Mouse (Mus musculus): ENCODE results near the gene Mdfi.
A peak's percentile ranks its signal among the peaks of the same experiment; 100 is the strongest.

Mdfi gene

DNA sequence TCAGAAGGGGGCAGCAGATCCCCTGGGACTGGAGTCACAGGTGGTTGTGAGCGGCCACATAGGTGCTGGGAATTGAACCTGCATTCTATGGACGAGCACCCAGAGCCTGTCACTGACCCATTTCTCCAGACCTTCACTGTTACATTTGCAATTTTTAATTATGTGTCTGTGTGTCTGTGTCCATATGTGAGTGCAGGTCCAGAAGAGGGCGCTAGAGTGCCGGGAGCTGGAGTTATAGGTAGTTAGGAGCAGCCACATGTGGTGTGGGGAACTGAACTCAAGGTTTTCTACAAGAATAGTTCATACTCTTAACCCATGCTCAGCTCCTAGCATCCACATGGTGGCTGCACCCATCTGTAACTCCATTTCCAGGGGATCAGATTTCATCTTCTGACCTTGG is 37.5 kb downstream of the Mdfi start:
- DNase-seq, result no peak

DNA sequence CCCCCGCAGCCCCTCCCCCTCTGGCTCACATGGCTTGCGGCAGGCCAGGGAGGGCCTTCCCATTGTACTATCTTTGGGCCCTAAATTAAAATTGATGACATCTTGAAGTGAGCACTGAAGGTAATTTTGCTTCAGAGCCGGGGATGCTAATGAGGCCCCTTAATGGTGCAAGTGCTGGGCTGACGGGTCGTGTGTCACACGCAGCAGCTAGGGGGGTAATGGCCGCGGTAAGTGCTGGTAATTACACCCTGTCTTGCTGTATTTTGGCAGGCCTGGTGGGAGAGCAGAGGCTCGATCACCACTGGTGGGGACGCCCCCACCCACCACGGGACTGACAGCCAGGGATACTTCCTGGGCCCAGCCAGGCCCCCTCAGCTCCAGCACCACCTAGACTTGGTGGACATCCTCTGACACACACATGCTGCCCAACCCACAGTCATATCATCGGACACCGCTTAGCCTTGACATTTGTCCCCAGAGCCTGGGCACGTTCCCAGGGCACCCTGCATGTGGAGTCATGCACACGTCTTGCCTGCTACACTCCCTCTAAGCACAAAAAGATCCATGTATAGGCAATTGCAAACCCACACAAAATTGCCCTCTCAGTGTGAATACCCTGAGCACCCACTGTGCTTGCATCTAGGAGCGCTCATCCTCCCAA is 38.2 kb downstream of the Mdfi start:
- no peak for DNase-seq

DNA sequence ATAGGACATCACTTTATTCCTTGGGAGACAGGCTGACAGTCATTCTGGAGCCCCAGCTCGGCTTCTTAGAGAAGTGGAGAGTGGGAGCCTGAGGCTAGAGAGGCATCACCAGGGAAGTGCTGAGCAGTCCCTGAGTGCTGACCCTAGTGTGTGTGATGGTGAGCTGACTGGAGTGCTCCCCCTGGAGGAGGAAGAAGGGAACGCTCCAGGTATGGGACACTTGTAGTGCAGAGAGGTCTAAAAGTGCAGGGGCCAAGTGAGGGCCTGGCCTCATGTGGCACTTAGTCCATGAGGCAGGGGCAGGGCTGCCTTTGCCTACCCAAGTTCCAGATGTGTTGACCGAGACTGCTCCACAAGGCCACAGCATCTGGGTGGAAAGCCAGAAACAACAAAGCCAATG is 39.0 kb downstream of the Mdfi start:
- peak; percentile 53 to 58 for DNase-seq

DNA sequence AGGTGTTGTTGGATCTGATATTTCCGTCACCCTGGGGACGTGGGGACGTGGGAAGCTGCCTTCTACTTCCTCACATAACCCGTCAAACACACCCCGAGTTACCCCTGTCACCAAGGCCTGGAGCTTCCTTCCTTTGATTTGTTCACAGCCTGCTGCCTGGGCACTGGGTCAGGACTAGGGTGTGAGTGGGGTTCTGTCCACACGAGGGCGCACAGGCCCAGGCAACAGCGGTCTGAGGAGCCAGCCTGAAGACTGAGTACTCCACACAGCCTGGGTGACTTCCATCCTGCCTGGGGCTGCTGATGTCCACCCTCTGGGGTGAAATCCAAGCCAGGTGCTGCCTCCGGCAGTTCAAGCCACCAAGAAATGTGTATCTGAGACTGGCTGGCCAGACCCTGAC is 41.1 kb downstream of the Mdfi start:
- peak; percentile 87 to 90 for DNase-seq

DNA sequence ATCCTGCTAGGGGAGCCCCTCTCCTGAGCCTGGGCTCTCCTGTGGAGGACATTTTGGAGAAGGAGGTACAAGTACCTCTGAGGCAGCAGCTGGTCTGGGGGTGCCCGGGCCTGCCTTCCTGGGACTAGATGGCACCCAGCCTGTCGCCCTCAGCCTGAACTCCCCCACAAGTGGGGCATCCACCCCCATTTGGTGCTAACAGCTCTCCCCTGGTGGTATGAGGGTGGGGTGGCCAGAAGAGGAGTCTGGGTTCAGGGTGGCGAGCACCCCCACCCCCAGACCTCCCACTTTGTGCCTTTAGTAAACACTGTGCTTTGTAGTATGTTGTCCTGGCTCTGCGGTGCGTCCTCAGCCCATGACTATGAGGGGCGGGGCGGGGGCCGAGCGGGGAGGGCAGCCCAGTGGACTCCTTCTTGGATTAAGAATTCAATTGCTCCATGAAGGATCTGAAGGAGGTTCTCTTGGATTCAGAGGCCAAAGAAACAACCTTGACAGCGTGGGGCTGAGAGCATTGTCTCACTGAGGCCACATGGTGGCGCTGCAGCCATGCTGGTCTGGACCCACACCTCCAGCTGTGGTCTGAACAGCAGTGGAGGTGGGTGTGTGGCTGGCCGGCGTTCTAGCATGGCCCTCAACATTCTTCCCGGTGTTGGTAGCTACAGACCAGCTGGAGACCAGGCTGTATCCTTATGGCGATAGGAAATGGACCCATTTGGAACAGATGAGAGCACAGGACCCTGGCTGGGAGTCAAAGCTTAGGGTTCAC is 42.2 kb downstream of the Mdfi start:
- DNase-seq, result peak; percentile 31 to 46

DNA sequence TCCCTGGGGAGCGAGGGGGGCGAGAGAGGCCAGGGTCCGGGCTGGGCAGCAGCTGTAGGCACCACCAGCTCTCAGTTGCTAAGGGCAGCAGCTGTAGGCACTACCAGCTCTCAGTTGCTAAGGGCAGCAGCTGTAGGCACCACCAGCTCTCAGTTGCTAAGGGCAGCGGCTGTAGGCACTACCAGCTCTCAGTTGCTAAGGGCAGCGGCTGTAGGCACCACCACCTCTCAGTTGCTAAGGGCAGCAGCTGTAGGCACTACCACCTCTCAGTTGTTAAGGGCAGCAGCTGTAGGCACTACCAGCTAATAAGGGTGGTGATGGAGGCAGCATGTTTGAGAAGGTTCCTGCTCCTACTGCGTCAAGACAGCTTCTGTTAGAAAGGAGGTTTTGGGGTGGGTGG is 45.5 kb downstream of the Mdfi start:
- DNase-seq, result no peak

DNA sequence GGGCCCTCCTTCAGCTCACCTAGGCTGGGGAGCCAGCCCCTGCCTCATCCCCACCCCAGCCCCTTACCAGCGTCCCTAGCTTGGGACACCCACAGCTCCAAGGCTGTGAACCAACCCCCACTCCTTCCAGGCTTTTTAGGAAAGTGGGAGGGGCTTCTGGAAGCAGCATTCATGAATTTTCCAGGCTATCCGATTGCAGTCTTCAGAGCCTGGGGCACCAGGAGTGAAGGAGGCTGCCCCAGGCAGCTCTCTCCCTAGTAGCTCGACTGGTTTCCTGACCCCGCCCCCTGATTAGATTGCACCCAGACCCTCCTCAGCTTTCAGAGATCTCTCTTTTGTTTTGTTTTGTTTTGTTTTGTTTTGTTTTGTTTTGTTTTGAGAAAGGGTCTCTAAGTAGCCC is 46.2 kb downstream of the Mdfi start:
- DNase-seq, result no peak

DNA sequence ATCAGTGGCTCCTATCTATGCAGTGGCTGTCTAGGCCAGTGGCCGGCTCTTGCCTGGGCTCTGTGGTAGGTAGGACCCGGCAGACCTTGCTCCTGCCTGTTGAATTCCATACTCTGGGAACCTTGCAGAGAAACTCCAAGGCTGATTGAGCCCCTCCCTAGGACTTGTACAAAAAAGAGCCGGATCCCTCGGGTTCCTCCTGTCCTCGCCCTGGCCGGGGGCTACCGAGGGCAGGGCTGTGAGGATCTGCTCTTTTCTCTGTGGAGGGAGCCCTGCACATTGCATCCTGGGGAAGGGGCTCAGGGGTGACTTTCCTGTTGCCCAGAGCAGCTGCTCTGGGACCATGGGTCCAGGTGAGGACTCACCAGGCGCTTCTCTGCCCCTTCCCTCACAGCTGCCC is 46.9 kb downstream of the Mdfi start:
- DNase-seq, result no peak

DNA sequence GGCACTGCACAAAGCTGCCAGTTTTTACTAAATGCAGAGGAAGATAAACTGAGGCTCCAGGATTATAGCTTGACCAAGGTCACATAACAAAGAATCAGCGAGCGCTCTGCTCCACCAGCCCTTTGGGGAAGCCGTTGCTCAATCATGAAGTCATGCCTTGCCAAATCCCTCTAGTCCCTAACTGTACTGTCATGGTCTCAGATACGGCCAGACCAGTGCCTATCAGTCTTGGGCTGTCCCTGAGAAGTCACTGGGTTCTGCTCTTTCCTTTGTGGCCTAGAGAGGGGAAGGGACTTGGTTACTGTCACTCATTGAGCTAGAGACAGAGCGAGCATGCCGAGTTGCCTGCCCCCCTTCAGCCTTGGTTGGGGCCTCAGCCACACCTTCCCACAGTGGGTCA is 50.1 kb downstream of the Mdfi start:
- DNase-seq, result no peak

DNA sequence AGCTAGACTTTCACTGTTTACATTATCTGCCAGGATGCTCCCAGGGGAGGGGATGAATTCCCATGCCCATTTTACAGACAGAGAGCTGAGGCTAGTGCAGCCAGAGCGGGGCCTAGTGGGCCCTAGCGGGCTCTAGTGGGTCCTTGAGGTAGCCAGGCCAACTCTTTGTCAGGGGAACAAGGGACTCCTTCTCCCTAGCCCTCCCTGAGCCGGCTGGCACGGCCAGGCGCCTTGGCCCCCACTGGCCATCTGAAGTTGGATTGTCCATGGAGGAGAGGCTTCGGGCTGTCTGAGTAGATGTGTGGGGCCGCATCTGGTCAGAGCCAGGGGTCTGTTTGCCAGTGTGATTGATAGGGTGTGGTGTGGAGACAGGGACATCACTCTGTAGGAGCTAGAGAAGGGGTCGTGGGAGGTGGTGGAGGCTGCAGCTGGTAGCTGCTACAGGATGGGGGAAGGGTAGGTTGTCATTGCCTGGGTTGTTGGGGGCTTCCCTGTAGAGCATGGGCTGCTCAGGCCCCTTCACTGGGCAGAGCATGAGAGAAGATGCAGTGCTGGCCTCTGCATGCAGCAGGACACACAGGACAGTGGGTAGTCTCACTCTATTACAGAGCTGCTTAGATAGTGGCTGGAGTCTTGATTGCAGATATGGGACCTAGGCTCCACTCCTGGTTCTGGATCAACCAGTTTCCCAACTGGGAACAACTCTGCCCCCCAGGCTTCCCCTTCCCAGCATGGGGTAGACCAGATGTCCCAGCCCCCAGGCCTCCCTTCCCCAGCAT is 50.9 kb downstream of the Mdfi start:
- no peak for DNase-seq

DNA sequence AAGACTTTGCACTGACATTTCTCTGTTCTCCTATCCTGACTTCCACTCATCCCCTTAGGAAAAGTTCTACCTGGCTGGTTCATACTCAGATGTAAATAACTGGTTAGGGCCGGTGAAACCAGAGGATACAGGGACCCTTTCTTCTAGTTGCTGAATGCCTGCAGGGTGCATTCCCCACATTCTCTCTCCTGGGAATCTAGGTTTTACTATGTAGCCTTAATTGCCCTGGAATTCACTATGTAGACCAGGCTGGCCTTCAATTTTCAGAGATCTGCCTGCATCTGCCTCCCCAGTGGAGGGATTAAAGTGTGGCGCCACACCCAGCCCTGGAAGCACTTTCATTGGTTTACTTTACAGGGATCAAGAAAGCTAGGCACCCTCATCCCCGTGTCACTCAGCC is 52.0 kb downstream of the Mdfi start:
- no peak for DNase-seq

DNA sequence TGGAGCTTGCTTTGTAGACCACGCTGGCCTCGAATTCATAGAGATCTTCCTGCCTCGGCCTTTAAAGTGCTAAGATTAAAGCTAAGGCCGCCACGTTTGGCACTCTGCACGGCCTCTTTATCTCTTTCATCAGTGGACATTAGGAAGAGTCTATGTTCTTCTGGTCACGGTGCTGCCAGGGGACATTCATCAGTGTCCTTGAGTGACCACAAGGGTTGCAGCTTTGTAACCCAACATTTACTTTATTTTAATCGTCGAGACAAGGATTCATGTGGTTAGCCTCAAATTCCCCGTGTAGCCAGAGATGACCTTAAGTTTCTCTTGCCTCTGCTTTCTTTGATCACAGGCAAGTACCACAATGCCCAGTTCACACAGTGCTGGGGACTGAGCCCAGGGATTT is 54.0 kb downstream of the Mdfi start:
- DNase-seq, result no peak

DNA sequence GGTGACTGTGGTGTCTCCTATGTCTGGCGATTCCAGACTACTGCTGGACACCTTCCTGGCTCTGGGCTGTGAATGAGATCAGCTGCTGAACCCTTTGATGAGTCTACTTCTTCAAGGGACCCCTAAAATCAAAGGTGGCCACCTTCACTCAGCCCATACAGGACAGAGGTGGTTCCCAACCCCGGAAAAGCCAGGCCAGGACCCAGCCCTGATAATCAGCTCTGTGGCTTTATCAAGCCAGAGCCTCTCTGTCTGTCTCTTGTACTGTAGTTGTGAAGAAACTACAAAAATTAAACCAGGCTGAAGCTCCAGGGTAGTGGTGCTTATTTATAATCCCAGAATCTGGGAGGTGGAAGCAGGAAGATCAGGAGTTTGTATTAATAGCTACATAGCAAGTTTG is 57.4 kb downstream of the Mdfi start:
- no peak for DNase-seq

DNA sequence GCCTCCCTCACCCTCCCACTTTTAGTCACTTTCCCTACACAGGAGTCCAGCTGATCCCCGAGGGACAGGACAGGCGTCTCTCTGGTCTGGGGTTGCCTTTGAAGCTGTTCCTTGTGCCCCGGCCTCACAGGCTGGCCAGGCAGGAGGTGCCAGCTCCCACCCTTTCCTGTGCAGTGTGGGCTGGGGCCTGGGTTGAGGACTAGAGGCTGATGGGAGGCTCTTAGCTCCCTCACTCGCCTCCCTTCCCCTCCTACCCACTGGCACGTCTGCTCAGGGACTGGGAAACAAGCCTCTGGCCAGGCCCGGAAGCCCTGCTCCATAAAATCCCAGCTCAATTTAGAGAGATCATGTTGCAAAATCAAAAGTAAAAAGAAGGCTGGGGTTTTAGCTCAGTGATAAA is 60.9 kb downstream of the Mdfi start:
- no peak for DNase-seq

DNA sequence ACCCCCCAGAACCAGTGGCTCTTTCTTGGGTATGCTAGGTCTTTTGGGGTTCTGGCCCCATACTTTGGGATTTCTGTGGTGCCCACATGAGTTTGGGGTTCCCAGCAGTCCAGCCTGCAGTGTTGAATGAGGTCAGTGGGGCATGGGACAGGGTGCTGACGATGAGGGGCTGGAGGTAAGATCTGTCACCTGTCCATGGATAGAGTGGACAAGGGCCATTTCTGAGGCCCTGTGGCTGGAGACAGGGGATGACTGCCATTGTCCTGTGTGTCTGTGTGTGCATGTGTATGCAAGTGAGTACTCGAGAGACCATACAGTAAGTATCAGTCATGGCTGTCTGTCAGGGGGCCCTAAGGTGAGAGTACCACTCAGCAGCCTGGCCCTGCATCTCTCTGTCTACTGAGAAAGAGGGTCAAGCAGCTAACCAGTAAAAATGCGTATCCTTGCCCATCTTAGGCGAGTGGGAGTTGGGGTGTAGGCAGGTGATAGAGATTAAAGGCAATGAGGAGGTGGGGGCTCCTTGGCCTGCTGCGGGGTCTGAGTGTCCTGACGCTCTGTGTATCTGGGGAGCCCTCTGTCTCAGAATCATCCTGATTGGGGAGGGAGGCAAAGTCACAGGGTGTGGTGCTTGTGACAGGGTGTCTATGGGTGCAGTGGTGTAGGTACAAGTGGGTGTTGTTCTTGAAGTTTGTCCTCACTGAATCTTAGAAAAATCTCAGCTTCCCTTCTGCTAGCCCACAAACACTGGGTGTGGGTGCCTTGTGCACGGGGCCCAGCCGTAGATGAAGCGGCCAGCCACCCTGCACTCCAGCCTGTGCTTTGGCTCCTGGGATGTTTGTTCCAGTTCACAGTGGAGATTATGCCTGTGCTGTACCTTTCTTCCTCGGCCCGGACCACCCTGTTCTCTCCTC is 64.8 kb downstream of the Mdfi start:
- no peak for DNase-seq

DNA sequence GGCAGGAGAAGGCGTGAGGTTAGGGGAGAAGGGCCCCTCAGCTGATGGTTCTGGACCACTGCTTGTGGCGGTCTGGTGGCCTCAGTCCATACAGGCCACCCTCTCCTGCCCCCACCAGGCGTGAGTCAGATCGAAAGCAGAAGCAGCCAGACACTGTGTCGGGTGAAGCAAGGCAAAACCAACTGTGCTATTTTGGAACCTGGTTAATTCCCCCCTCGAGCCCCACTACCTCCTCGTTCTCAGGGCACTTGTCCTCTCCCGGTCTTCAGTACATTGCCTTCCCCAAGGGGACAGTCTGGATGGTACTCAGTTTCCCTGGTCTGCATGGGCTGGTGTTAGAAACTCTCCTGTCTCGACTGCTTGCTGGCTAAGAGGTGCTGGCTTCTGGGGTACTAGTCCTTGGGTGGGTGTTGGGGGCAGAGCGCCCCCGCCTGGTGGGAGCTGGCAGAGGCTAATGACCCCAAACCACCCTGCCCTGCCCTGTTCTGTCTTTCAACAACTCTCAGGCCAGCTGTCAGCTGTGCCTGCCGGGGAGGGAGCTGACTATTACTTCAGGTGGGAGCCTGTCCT is 65.7 kb downstream of the Mdfi start:
- DNase-seq, result no peak

DNA sequence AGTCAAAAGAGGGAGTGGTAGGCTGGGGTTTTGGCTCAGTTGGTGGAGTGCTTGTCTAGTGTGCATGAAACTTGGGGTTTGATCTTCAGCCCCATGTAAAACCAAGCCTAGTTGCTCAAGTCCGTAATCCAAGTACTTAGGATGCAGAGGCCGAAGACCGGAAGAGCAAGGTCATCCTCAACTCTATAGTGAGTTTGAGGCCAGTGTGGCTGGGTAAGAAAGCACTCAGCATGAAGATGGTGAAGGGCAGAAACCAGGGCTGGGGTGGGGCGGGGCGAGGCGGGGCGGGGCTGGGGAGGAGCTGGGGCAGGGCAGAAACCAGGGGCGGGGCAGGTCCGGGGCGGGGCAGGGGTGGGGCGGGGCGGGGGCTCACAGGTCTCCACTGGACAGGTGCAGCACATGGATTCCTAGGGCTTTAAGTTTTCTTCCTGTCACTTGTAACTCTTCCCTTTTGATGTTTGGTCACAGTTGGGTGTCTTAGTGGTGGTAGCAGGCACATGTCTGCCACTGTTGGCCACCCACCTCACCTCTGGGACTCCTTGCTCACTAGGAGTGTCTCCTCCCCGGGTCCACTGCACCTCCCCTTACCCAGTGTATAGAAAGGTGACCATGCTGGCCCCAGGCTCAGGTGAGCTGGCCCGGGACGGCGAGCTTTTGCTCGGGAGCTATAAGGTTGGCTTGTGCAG is 66.9 kb downstream of the Mdfi start:
- no peak for DNase-seq

DNA sequence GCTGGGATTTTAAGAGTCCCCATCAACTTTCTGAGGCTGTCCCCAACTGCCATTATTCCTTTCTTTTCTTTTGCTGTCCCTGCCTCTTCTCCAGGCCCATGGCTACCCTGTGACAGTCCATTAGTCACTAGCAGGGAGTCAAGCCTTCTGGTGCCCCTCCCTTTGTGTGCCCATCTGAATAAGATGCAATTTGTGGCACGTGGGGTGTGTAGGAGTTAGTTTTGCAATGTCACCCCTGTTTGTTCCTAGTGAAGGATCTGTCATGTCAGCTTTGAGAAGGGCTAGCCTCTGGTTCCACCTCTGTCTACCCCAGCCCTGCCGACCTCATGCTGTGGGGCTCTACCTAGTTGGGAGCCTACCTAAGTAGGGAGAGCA is 67.4 kb downstream of the Mdfi start:
- DNase-seq, result no peak

DNA sequence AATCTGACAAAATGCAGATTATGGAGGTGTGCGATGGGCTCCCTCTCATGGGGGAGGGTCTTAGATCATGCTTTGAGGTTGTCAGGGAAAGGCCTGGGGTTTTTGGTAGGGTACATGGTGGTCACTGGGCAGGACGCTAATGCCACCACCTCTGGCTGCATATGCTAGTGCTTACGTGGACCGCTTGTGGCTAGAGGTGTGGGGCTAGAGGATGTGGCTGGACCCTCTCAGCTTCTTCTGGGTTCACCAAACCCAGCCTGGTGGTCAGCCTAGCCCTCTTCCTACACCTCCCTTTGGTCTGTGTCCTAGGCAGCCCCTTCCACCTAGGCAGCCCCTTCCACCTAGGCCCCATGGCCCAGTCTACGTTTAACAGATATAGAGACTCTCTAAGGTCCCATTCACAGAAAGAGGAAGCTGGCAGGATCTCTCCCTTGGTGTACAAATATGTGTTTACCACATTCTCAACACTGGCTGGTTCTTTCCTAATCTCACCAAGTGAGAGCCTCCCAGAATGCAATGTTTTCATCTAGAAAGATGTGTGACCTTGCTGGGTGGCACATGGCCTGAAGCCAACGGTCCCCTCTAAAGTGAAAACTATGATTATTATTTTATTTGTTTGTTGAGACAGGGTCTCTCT is 68.0 kb downstream of the Mdfi start:
- no peak for DNase-seq

DNA sequence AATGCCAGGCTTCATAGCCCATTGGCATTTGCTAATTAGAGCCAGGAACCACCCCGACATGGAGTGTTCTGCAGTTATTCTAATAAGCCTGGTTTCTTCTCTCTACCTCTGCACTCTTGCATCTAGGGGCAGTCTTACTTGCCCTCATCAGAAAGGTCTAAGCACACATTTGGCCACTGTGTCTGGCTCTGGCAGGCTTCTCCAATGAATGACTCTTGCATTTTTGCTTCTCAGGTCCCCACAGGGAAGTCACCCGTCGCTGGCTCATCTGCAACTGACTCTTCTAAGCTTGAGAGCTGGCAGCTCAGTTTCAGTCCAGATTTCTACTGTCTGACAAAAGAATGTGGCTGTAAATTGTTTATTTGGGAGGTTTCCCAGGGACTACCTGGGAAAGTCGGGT is 68.5 kb downstream of the Mdfi start:
- DNase-seq, result no peak

Measured in cerebellum, adult 18-20 months (tissue).